Mouse (Mus musculus): ENCODE measurements around the gene Msmp.

DNA sequence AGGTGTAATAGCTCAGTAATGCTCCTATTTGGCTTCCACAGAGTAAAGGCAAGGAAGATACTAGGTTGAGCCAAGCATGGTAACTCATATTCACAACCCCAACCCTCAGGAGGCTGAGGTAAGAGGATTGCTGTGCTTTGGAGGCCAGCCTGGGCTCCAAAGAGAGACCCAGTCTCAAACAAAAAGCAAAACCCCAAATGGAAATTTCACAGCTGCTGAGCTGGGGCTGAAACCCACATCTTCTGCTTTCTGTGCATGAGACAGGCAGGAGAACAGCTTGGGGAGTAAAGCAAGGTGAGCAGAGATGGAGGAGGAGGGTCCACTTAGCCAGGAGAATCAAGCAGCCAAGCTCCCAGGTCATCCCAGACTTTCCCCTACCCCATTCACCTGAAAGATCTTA lies 30.4 kb downstream of the Msmp start:
- TF ChIP-seq CHD2 (IDR thresholded peaks at IDR 0.05; ENCODE audit: low read depth, low read length) (no peak), MAFK (IDR thresholded peaks at IDR 0.05; ENCODE audit: insufficient read depth, low read depth, low read length) (no peak)

Data from ES-E14 (cell line).